Mouse (Mus musculus) CH12.LX (cell line): Measurements from ENCODE around the gene Gtpbp8. TPM values are rescaled to one million over a fixed set of nuclear protein-coding genes. Genes with fewer than 3 reads are reported as not detected.

Experiments used
- DNase-seq: peaks from one replicate; pipeline ENCODE4 v3.0.0-alpha.2; 2013; ENCODE audit errors: extremely low read depth
- H3K27ac ChIP-seq: 2 replicates; pipeline ENCODE4 v1.5.1; 2012; ENCODE audit warnings: low read depth, mild to moderate bottlenecking, control low read depth, moderate library complexity; ENCODE audit not compliant: insufficient read depth
- H3K27me3 ChIP-seq: replicated peaks from 2 replicates; pipeline ENCODE3; 2012; ENCODE audit warnings: inconsistent platforms
- H3K36me3 ChIP-seq, 2 experiments: replicated peaks in 1 of 2; 2 replicates each; pipeline versions ENCODE3 to v1.6.1; 2012; ENCODE audit warnings: inconsistent platforms in 1 of 2, low read length in 1 of 2, mild to moderate bottlenecking in 1 of 2, mixed read lengths in 1 of 2, moderate library complexity in 1 of 2; ENCODE audit not compliant: control insufficient read depth in 1 of 2, insufficient read depth in 1 of 2
- H3K4me1 ChIP-seq, 2 experiments: 2 replicates each; pipeline ENCODE4 v1.6.1; 2012; ENCODE audit warnings: inconsistent platforms in 1 of 2, moderate library complexity in 1 of 2; ENCODE audit not compliant: insufficient read depth in 2 of 2, control insufficient read depth in 1 of 2
- H3K4me2 ChIP-seq: 2 replicates; pipeline ENCODE4 v1.6.1; 2012; ENCODE audit warnings: low read depth, mild to moderate bottlenecking, control low read depth; ENCODE audit not compliant: poor library complexity, insufficient read depth, severe bottlenecking
- H3K4me3 ChIP-seq, 3 experiments: fragments of 150-350 bp in 1 of 3; sonication (generic) in 1 of 3; replicated peaks in 1 of 3; 2 replicates each; pipeline versions ENCODE3 to v1.5.1; 2011 to 2012; ENCODE audit warnings: low read depth in 2 of 3, low read length in 2 of 3, mild to moderate bottlenecking in 2 of 3, moderate library complexity in 2 of 3, control low read depth in 1 of 3, improper control_type of control experiment in 1 of 3, inconsistent platforms in 1 of 3, mixed read lengths in 1 of 3; ENCODE audit not compliant: poor library complexity in 1 of 3
- H3K79me2 ChIP-seq: replicated peaks from 2 replicates; pipeline ENCODE4 v1.6.1; 2012; ENCODE audit warnings: mild to moderate bottlenecking, moderate library complexity; ENCODE audit not compliant: control insufficient read depth, poor library complexity, insufficient read depth, severe bottlenecking; ENCODE audit errors: extremely low read depth
- H3K9ac ChIP-seq: 2 replicates; pipeline ENCODE4 v1.6.1; 2012; ENCODE audit warnings: low read depth, mild to moderate bottlenecking, control low read depth, moderate library complexity; ENCODE audit not compliant: insufficient read depth
- H3K9me3 ChIP-seq: replicated peaks from 2 replicates; pipeline ENCODE3; 2012; ENCODE audit warnings: low read length, inconsistent platforms, mixed read lengths
- CHD1 ChIP-seq: IDR thresholded peaks from 2 replicates; pipeline ENCODE4 v1.6.1; 2012; ENCODE audit warnings: low read depth, low read length, improper control_type of control experiment, inconsistent platforms
- CHD2 ChIP-seq: IDR thresholded peaks from 2 replicates; pipeline ENCODE4 v1.6.1; 2011; ENCODE audit warnings: low read length, improper control_type of control experiment
- CTCF ChIP-seq, 2 experiments: IDR thresholded peaks in 1 of 2; conservative IDR thresholded peaks in 1 of 2; 2 replicates each; pipeline ENCODE4 v1.5.1; 2011 to 2012; ENCODE audit warnings: low read depth in 2 of 2, low read length in 2 of 2, improper control_type of control experiment in 1 of 2, inconsistent platforms in 1 of 2, mild to moderate bottlenecking in 1 of 2, moderate library complexity in 1 of 2
- ELF1 ChIP-seq: IDR thresholded peaks from 2 replicates; pipeline ENCODE4 v1.6.1; 2014; ENCODE audit warnings: low read depth, mild to moderate bottlenecking, inconsistent platforms, low read length, improper control_type of control experiment
- EP300 ChIP-seq: IDR thresholded peaks from 2 replicates; pipeline ENCODE4 v1.6.1; 2011; ENCODE audit warnings: low read length, improper control_type of control experiment
- JUND ChIP-seq: conservative IDR thresholded peaks from 2 replicates; pipeline ENCODE4 v1.6.1; 2011; ENCODE audit warnings: low read depth, low read length, improper control_type of control experiment
- KAT2A ChIP-seq: IDR thresholded peaks from 2 replicates; pipeline ENCODE4 v1.6.1; 2012; ENCODE audit warnings: low read length, improper control_type of control experiment, inconsistent platforms; ENCODE audit not compliant: insufficient replicate concordance
- MAX ChIP-seq: IDR thresholded peaks from 2 replicates; pipeline ENCODE4 v1.6.1; 2011; ENCODE audit warnings: low read length, improper control_type of control experiment
- NELFE ChIP-seq: IDR thresholded peaks from 2 replicates; pipeline ENCODE4 v1.6.1; 2011; ENCODE audit warnings: low read depth, low read length, improper control_type of control experiment
- POLR2AphosphoS2 ChIP-seq: IDR thresholded peaks from 2 replicates; pipeline ENCODE4 v1.6.1; 2011; ENCODE audit warnings: low read depth, low read length, improper control_type of control experiment
- RCOR1 ChIP-seq: conservative IDR thresholded peaks from 2 replicates; pipeline ENCODE4 v1.6.1; 2012; ENCODE audit warnings: low read depth, mild to moderate bottlenecking, inconsistent platforms, low read length, improper control_type of control experiment
- SMC3 ChIP-seq: IDR thresholded peaks from 2 replicates; pipeline ENCODE4 v1.6.1; 2011; ENCODE audit warnings: low read depth, low read length, improper control_type of control experiment
- TCF12 ChIP-seq: IDR thresholded peaks from 2 replicates; pipeline ENCODE4 v1.6.1; 2014; ENCODE audit warnings: low read depth, mild to moderate bottlenecking, inconsistent platforms, low read length, improper control_type of control experiment
- UBTF ChIP-seq: IDR thresholded peaks from 2 replicates; pipeline ENCODE4 v1.6.1; 2012; ENCODE audit warnings: low read depth, mild to moderate bottlenecking, inconsistent platforms, low read length, improper control_type of control experiment, moderate library complexity
- USF1 ChIP-seq: IDR thresholded peaks from 2 replicates; pipeline ENCODE4 v1.6.1; 2014; ENCODE audit warnings: low read depth, mild to moderate bottlenecking, inconsistent platforms, low read length, improper control_type of control experiment
- ZC3H11A ChIP-seq: IDR thresholded peaks from 2 replicates; pipeline ENCODE4 v1.6.1; 2012; ENCODE audit warnings: low read depth, mild to moderate bottlenecking, inconsistent platforms, low read length, improper control_type of control experiment
- ZMIZ1 ChIP-seq: IDR thresholded peaks from 2 replicates; pipeline ENCODE4 v1.6.1; 2012; ENCODE audit warnings: low read depth, mild to moderate bottlenecking, inconsistent platforms, low read length, improper control_type of control experiment
- dilution Hi-C: fragments of 300-500 bp; cut with MboI; formaldehyde crosslinking; loops from 2 replicates; pipeline ENCODE4 v1.14.3; 2020; ENCODE audit warnings: low sequenced_read_pairs; ENCODE audit not compliant: extremely low pct_unique_long_range_greater_than_20kb, extremely low pct_ligation_motif_present
- in situ Hi-C: fragments of 300-500 bp; cut with MboI; formaldehyde crosslinking; loops from 3 replicates; pipeline ENCODE4 v1.14.3; 2019; ENCODE audit warnings: low sequenced_read_pairs, low pct_ligation_motif_present, low pct_unique_long_range_greater_than_20kb, mixed read lengths
- polyA plus RNA-seq: library from polyadenylated mRNA; unstranded; fragments of >175 nt; gene quantifications from 2 replicates; pipeline ENCODE4 v1.2.1, GENCODE M21; 2012; ENCODE audit warnings: low read depth; ENCODE audit not compliant: insufficient read length
- total RNA-seq, 2 experiments: library from RNA; depleted of rRNA; stranded (reverse); fragments of 300-350 nt in 1 of 2; fragments of >200 nt in 1 of 2; gene quantifications; 2 replicates each; pipeline ENCODE4 v1.2.3; 2012 to 2014

Gtpbp8 gene
- total and polyA plus RNA-seq, 3 experiments, result 20.9 to 38.8 (median 24.2) TPM

- H3K79me2 ChIP-seq, result no peaks in the 10 kb centered on the region
- DNase-seq, result no peak
- in situ Hi-C loops (no loop called here), dilution Hi-C loops (no loop called here)
- peaks cover 0 to 3% of the 10 kb centered on the region in 2 experiments; a peak in 1 of 4 replicates for H3K4me1 ChIP-seq
- no peaks in the 10 kb centered on the region for H3K36me3 ChIP-seq
- H3K27ac ChIP-seq, result no peak overlapping the region
- no peak for TF ChIP-seq EP300
- no peak for TF ChIP-seq NELFE
- no peak for TF ChIP-seq RCOR1
- H3K9me3 ChIP-seq, result no peaks in the 10 kb centered on the region
- no peak overlapping the region for H3K4me3 ChIP-seq
- no peaks in the 10 kb centered on the region for H3K27me3 ChIP-seq
- H3K9ac ChIP-seq, result no peak overlapping the region
- no peak overlapping the region for H3K4me2 ChIP-seq
Measured at GRCm38 (mm10) chr16:44757700-44758099, 11.5 kb upstream of the Gtpbp8 start.

- Histone ChIP-seq H3K79me2 (peaks cover 4% of the 10 kb centered on the region), H3K9ac (no peak overlapping the region), H3K4me2 (no peak overlapping the region), H3K4me3 (no peak overlapping the region), H3K27me3 (no peaks in the 10 kb centered on the region), H3K36me3 (peaks cover 0 to 3% of the 10 kb centered on the region in 2 experiments), H3K9me3 (no peaks in the 10 kb centered on the region), H3K27ac (no peak overlapping the region), H3K4me1 (peaks cover 4 to 25% of the 10 kb centered on the region in 2 experiments)
- no peak for DNase-seq
- in situ Hi-C loops, result no loop called here
- dilution Hi-C loops, result no loop called here
- TF ChIP-seq CTCF (conservative IDR thresholded peaks at IDR 0.05 in 1 of 2, IDR thresholded peaks at IDR 0.05 in 1 of 2; ENCODE audit: low read depth in 2 of 2, low read length in 2 of 2) (no peak), MAX (no peak), KAT2A (no peak), SMC3 (no peak), ZMIZ1 (no peak), RCOR1 (no peak), UBTF (no peak), JUND (no peak), NELFE (no peak), TCF12 (no peak), POLR2AphosphoS2 (no peak), USF1 (no peak), CHD1 (no peak), ELF1 (no peak), CHD2 (no peak), ZC3H11A (no peak)
Measured at GRCm38 (mm10) chr16:44748007-44748406, 1.8 kb upstream of the Gtpbp8 start.
